24 mouse cellular contexts compared by ENCODE assay signal in the genomic region with DNA sequence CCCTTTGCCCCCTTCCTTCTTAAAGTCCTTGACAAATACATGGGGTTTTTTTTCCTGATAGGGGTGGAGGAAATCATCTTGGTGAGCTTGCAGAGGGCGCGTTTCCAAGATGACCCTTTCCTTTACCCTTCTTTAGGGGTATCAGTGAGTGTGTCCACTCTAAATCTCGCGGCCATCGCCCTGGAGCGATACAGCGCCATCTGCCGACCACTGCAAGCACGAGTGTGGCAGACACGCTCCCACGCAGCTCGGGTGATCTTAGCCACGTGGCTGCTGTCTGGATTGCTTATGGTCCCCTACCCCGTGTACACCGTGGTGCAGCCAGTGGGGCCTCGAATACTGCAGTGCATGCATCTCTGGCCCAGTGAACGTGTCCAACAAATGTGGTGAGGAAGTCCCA. TPM values are rescaled to one million over a fixed set of nuclear protein-coding genes. Genes with fewer than 3 reads are reported as not detected.
"Had no signal": no experiment of that assay in that cellular context is flagged by ENCODE, and none has a peak within 500 bp of the region (broad histone marks: within the 10 kb centered on the region; RNA-seq: fewer than 3 reads in every experiment).

No protein-coding gene starts in this region.

- H3K27ac ChIP-seq: liver, embryonic 15.5 days; midbrain, embryonic 12.5 days; neural tube, embryonic 13.5 days; stomach, embryonic 15.5 days had no signal

- ATAC-seq: intestine, postnatal 0 days; lung, postnatal 0 days; midbrain, embryonic 16.5 days had no signal

- DNase-seq: kidney, adult 9 months; kidney, postnatal 10 days; liver; lung, adult 2 months; lung, postnatal 36 days; retina, postnatal 1 day; right cerebral cortex, postnatal 4 days; thymus, adult 18-20 months; thymus, postnatal 14 days had no signal

- H3K4me3 ChIP-seq: liver, embryonic 15.5 days; midbrain, embryonic 12.5 days; neural tube, embryonic 13.5 days; stomach, embryonic 15.5 days had no signal

- H3K27me3 ChIP-seq: liver, embryonic 15.5 days; neural tube, embryonic 13.5 days; stomach, embryonic 15.5 days had no signal

- H3K36me3 ChIP-seq: liver, embryonic 15.5 days; midbrain, embryonic 12.5 days; neural tube, embryonic 13.5 days; stomach, embryonic 15.5 days had no signal

- H3K4me1 ChIP-seq: liver, embryonic 15.5 days; midbrain, embryonic 12.5 days; neural tube, embryonic 13.5 days; stomach, embryonic 15.5 days had no signal

- H3K9me3 ChIP-seq: liver, embryonic 15.5 days; midbrain, embryonic 12.5 days; neural tube, embryonic 13.5 days; stomach, embryonic 15.5 days had no signal

RNA-seq across cellular contexts. Expression of gene Cckbr, which starts 8.3 kb away (rescaled TPM):
- total RNA-seq: megakaryocyte-erythroid progenitor cell, adult 5-6 weeks had no signal
- polyA plus RNA-seq: large intestine, adult 2 months; limb, embryonic 11.5 days; liver, embryonic 15.5 days; lung, adult 2 months had no signal

RNA-seq across cellular contexts. Expression of gene Cnga4, which starts 29.5 kb away (rescaled TPM):
- total RNA-seq: megakaryocyte-erythroid progenitor cell, adult 5-6 weeks had no signal
- polyA plus RNA-seq: intestine, postnatal 0 days; limb, embryonic 11.5 days; liver, embryonic 15.5 days; lung, postnatal 0 days; spleen, adult 2 months; stomach, embryonic 15.5 days had no signal

RNA-seq across cellular contexts. Expression of gene Gm5901, which starts 59.0 kb away (rescaled TPM):
- total RNA-seq: layer of hippocampus, adult 8-10 months; layer of hippocampus, postnatal 14 days; left cerebral cortex, adult 18-20 months; left cerebral cortex, postnatal 10 days; megakaryocyte-erythroid progenitor cell, adult 5-6 weeks had no signal
- polyA plus RNA-seq: intestine, postnatal 0 days; large intestine, adult 2 months; limb, embryonic 11.5 days; liver, embryonic 15.5 days; lung, adult 2 months; lung, postnatal 0 days; midbrain, embryonic 12.5 days; midbrain, embryonic 16.5 days; neural tube, embryonic 13.5 days; spleen, adult 2 months; stomach, embryonic 15.5 days had no signal
